Mouse (Mus musculus) MEL-GATA-1-ER (cell line): Measurements from ENCODE around the gene Atp6v1e1.
"Not testable (repeated sequence)": the region's sequence is repeated elsewhere in the genome, so short reads cannot be mapped to it uniquely, and the experiment has no call there.

Experiments used
- DNase-seq: peaks from one replicate; pipeline ENCODE4 v3.0.0-alpha.2; 2012; ENCODE audit warnings: low read depth; ENCODE audit errors: extremely low read depth

The Atp6v1e1 gene

DNA sequence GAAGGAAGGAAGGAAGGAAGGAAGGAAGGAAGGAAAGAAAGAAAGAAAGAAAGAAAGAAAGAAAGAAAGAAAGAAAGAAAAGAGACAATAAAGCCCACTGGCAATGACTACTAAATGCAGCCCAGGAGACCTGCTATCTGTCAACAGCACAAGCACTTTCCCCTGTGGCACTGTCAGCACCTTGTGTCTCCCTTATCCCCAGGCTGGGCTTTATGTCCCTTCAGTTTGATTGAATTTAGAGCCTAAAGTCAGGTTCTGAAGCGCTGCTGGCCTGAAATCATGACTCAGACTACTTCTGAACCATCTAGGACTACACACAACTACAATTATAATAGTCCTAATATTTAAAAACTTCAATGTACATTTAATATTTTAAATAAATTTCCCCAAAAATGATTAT lies 1.7 kb downstream of the Atp6v1e1 start:
- peak; percentile 37 for DNase-seq

DNA sequence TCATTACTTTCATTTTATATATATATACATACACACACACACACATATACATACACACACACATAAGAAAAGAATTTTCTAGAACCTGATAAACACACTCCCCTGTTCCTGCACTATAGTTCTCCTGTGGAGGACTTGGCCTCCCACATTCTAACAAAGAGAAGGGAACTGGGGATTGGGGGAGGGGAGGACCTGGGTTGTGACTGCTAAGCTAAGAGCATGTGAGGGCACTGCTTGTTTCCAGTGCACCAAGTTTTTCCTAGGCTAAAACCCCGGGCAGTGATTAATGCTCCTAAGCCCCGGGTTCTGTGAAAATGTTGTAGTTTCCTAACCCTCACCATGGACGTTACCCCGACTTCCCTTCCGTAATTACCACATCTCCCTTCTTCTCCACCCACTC lies 2.4 kb downstream of the Atp6v1e1 start:
- DNase-seq: no peak

DNA sequence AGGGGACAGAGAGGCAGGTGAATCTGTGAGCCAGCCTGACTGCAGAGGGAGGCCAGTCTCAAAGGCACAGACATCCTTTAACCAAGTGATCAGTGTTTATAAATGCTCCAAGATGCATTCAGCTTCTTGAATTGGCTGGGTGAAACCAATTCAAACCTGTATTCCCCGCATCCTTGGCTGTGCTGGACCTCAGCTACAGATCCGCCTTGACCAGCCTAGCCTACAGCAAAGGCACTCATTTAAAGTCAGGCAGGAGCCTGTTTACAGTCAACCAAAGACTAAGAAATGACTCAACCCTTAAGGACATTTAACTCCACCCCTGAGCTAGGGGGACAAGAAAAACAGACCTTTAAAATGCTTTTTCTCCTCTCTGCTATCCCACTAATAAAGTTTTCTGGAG lies 3.3 kb downstream of the Atp6v1e1 start:
- no peak for DNase-seq

DNA sequence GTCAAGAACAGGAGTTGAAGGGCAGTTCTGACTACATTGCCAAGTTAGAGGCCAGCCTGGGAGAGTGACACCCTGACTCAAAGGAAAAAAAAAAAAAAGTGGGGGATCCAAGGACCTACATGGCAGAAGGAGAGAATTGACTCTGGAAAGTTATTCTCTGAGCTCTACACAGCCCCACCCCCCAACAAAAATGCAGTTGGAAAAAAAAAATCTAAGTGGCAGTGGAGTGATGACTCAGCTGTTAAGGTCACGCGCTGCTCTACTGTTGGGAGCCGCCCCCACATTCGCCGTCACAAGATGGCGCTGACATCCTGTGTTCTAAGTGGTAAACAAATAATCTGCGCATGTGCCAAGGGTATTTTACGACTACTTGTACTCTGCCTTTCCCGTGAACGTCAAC lies 10.6 kb downstream of the Atp6v1e1 start:
- DNase-seq: not testable (repeated sequence)

DNA sequence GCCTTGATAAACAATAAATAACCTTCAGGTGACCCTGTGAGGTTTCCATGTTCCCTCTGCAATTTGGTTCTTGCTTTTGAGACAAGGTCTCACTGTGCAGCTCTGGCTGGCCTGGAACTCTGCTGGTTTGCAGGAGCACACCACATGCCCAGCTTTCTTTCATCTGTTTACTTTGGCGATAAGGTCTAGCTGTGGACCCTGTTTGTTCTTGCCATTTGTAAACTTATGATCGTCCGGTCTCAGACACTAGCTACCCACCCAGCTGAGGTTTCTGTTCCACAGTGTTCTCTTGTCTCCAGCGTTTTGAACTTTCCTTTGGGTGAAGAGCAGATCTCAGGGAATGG lies 14.9 kb downstream of the Atp6v1e1 start:
- no peak for DNase-seq

DNA sequence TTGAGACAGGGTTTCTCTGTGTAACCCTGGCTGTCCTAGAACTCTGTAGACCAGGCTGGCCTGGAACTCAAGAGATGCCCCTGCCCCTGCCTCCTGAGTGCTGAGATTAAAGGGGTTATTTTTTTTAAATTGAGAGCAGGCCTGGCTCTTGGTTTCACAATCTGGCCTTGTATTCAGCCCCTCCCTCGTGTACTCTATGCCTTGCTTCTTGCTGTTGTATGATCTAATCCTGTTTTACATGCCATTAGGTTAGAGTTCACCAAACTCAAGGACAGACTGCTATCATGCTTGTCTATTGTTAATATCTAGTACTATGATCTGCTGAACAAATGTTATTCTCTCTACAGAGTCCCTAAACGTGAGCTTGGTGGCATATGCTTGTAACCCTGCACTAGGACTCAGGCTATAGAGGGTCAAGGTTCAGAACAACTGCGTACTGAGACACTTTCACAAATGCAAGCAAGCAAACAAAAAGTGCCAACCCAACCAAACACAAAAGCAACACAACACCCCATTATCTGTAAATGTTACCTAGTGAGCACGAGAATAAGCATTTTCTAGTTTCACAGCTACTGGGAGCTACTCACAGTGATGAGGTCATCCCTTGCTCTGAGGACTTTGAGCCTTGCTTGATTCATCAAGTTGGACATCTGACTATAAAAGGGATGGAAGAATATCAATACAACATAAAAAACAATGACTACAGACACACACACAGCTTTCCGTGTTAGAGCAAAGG lies 15.4 kb downstream of the Atp6v1e1 start:
- no peak for DNase-seq

DNA sequence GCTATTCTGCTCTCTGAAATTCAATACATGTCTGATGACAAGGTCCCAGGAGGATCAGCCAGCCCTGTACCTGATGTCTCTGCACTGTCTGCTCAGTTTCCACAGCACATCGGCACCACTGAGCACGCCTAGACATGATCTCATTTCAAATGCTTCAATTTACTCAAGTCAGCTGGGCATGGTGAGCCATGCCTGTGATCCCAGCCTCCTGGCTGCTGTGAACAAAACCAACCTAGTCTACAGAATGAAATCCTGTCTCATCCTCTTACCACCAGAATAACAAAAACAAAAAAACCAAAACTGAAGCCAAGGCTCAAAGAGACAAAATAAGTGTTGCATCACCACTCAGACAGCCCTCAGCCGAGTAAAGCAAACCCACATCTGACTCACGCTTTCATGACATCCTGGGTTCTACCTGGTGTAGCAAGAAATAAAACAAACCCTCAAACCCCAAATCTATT lies 23.0 kb downstream of the Atp6v1e1 start:
- no peak for DNase-seq

DNA sequence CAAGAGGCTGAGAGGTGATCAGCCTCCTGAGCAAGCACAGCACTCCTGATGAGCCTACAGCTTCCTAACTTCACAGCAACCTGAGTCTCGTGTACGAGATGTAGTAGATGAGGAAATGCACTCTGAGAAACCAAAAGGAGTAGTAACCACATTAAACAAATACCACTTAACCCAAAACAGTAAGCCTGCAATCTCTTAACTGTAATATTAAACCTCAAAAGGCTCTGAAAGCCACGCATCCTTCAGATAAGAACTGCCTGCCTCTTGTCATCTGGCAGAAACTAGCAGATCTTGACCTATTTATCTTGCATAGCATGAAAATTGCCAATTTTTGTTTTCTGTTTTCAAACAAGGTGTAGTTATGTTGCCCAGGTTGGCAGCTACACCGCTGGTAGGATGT lies 23.7 kb downstream of the Atp6v1e1 start:
- no peak for DNase-seq

DNA sequence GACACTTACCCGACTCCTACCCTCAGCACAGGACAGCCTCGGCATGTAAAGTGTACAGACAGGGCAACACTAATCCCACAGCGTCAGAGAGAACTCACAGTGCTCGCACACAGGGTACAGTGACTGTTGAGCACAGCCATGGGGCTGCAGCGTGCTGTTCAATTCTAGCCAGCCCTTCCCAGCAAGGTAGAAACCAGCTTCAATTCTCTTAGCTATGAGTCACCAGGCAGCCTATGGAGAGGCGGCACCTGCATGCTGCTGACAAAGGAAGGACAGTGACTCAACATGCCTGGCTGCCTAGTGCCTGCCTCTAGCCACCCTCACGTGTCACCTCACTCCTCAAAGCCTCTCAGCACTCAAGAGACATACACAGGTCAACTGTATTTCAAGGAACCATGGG lies 24.6 kb downstream of the Atp6v1e1 start:
- DNase-seq: no peak

DNA sequence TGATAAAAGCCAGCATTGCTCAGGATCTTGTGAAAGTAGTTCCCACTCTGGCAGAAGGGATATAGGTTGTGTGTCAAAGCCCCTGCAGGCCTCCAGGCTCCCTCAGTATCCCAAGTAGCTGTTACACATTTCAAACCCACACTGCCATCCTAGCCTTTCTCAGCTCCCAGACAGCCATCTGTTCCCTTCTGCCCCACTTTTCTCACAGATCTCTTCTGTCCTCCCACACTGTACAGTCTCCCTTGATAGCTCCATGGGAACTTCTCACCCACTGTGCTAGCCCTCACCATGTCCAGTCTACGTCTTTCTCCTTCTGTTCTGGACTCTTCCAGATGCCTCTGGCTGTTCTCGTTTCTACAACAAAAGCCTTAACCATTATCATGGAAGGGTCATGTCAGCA lies 26.5 kb downstream of the Atp6v1e1 start:
- no peak for DNase-seq

DNA sequence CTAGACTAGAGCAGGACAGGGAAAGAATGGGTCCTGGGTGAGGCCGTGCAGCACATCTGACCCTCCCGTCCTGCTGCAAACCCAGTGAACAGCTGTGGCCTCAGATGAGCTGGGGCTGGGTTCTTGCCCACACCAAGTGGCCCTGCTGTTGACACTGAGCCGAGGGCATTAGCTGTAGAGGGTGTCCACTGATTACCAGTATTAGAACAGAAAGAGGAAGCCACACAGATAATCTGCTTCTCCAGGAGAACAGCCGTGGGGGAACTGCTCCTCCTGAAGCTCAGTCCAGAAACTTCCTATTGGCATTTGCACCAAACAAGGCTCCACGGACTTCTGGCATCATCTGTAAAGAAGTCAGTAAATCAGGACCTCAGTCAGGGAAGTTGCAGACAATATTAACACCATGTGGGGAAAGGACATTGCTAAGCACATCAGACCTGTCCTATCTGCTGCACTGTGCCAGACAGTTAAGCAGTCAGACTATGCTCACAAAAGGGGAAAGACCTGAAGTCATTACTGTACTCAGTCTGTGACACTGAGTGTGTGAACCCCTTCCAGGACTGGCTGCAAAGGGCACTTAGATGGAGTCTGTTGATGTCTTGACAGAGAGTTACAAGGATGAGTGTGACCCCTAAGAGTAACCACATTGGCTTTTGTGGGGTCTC lies 27.0 kb downstream of the Atp6v1e1 start:
- DNase-seq: peak; percentile 68

DNA sequence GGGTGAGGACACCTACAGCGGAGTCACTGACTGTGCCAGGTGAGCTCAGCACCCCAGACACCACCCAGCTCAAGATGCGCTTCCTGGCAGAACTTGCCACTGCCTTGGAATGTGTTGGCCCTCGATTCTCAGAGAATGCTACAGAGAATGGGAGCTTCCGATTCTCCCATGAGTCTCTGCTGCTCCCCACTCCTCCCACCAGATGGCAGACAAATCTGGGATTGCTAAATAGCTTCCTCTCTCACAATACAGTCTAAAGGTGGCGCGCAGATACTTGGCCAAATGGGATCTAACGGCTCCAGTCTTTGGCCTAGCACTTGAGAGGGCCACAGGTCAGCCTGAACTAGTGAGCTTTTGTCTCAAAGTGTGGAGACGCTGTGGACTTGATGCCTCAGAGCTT lies 29.6 kb downstream of the Atp6v1e1 start:
- no peak for DNase-seq

DNA sequence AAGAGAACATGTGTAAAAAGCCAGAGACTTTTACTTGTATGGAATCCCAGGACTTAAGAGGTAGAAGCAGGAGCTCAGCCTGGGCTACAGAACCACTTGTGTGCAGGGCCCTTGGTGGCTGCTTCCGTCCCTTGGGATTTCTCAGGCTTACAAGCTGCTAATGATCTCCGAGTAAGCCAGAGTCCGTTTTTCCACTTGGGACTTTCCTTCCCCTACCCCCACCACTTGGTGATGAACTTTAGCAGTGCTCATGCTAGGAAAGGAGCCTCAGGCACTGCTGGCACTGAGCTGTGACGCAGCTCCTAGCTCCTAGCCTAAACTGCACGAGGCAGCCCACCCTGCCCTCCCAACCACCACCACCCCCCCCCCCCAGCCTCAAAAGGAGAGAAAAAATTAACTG lies 31.9 kb downstream of the Atp6v1e1 start:
- no peak for DNase-seq

DNA sequence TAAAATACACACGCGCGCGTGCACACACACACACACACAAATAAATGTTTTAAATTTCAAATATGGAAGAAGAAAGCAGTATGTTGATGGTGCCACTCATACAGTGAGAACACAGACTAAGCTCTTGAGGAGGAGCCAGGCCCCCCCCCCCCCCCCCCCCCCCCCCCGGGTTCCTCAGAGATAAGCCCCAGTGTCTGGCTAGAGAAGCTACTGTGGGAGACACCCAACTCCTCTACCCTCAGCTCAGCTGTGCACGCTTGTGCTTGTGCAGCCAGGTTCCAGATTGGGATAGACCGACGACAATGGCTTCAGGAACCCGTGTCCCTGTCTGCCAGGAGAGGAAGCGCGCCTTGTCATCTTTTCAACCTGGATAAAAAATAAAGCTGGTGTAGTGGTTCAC lies 32.4 kb downstream of the Atp6v1e1 start:
- DNase-seq: peak; percentile 63

DNA sequence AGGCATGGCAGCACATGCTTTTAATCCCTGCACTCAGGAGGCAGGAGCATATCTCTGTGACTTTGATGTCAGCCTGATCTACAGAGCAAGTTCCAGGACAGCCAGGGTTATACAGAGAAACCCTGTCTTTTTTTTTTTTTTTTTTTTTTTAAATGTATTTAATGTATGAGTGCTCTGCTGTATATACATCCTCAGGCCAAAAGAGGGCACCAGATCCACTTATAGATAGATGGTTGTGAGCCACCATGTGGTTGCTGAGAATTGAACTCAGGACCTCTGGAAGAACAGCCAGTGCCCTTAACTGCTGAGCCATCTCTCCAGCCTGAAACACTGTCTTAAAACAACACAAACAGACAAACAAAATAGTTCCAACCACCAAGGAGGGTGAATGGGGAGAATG lies 33.7 kb downstream of the Atp6v1e1 start:
- peak; percentile 47 for DNase-seq

DNA sequence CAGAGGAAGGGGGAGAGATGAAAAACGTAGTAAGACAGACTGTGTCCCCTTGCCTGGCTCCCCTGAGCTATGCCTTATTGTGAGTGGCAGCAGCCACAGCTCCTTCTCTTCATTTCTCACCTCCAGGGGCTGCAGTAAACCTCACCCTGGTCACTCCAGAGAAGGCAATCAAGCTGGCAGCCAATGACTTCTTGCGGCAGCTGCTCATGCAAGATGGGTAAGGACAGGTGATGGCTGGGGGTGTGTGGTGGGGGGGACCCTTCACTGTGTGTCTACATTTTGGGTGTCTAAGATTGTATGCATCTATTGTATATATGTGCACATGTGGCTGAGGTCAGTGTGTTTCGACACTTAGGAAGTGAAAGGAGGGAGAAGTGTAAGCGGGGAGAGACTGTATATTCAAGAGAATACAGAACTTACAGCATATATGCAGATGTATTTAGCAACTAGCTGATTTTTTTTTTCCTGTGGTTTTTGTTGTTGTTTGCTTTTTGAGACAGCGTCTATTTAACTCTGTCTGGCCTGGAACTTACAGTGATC lies 34.5 kb downstream of the Atp6v1e1 start:
- DNase-seq: no peak

DNA sequence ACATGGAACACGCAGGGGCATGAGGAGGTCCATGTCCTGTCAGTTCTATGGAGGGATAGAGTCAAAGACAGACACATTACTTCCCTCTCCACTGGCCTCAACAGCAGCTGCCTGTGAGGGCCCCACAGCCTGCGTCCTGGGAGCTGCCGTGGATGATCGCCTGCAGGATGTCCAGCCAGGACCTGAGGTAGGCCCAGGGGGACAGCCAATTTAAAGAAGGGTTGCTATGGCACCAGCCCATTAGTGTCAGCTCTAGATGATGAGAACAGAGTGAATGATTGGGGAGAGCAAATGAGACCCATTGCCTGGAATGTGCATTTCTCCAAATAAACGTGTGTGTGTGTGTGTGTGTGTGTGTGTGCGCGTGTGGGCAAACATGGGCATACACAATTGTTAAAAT lies 38.2 kb downstream of the Atp6v1e1 start:
- no peak for DNase-seq

DNA sequence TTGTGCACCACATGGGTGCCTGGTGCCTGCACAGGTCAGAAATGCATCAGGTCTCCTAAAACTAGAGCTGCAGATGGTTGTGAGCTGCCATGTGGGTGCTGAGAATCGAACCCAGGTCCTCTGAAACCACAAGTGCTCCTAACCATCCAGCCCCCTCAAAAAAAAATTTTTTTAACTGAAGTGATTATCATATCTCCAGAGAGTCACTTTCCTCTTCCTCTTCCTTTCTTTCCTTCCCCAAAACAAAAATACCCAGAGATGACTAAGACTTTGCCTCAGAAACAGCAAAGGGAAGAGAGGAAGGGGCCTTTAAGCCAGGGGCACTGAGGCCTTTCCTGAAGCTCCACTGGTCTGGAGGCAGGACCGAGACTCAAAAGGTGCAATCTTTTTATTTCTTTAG lies 39.6 kb downstream of the Atp6v1e1 start:
- DNase-seq: no peak

DNA sequence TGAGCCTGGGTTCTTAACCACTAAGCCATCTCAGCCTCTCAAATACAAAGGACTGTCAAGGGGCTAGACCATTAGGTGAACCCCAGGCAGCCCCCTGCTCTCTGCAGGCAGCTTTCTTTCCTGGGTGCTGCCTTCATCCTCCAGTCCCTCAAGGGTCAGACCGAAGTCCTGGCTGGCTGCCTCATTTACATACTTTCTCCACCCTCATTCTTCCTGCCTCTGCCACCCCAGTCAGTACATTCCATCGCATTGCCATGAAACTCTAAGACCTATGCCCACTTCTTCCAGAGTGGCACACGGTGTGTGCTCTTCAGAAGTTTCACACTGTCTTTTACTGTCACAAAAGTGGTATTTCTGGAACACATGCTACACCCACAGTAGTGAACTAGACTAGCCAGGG lies 44.4 kb downstream of the Atp6v1e1 start:
- no peak for DNase-seq

DNA sequence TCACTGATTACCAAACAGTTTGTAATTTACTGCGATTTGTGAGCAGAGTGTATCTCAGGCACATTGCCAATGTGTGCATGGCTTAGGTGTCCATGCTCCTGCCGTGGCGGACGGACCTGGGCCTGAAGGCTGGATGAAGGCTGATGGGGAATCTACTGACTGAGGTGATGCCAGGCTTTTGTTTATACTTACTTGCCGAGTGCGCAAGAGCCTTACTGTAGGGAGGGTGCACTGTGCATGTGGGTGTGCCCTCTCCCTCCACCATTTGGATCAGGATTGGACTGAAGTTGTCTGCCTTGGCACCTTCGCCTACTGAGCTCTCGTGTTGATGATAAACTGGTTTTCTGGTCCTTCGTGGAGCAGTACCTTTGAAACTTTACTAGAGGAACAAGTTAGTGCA lies 45.1 kb downstream of the Atp6v1e1 start:
- DNase-seq: no peak

DNA sequence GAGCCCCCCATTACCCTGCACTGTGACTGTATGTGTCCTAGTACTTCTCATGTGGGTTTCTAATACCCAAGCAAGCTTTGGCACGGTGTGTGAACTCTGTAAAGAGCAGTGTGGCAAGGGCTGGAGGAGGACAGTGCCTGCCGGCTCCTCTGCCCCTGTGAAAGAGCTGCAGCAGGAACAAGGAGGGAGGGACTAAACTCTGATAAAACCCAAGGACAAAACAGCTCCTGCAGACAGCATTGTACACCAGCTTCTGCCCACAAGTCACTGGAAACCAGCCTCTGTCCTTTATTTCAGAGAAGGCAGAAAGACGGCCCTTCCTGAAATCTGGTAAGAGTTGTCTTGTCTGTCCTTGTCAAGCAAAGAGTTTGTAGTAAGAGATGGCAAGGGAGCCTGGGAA lies 46.3 kb downstream of the Atp6v1e1 start:
- no peak for DNase-seq

DNA sequence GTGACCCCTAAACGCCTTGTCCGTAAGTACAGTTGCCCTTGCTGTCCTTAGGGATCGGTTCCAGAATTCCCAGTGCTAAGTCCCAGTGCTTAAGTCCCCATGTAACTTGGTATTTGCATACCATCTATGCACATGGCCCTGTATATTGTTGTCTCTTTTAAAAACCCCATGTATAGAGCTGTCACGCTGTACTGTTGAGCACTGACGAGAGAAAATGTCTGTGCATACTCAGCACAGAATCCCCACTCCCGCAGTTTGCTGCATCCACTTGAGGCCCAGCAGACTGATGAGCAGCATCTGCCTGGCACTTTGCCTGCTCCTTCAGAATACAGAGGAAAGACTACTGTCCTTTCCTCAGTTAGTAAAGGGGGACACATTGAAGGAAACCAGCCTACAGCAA lies 48.8 kb downstream of the Atp6v1e1 start:
- no peak for DNase-seq

DNA sequence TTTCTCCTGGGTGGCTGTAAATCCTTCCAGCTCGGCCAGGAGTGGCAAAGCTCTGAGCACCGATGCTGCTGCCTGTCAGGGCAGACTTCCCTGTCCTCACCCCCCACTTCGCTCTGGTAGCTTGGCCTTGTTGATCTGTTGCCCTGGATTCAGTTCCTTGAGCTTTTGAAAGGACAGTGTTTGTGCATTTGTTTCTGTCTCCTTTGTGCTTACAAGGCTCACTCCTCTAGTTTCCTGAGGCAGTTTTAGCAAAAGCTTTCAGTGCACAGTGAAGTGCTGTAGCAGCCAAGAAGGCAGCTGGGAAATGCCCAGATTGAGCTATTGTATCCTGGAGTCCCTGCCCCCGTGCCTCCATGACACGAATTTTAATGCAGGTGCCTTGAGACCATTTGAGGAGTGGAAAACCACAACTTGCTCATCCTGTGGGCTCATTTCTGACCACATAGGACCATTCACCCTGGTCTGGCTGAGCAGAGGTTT lies 49.4 kb downstream of the Atp6v1e1 start, which contains the start of gene Slc25a18:
TSS of gene Slc25a18 (plus strand) at position 430 of the 480 bp plus-strand sequence.
- DNase-seq: no peak
